Comparison of ENCODE assay signal across 8 mouse cellular contexts in genomic region chr10:80602698-80603325, GRCm38 (mm10). TPM values are rescaled to one million over a fixed set of nuclear protein-coding genes. Genes with fewer than 3 reads are reported as not detected.
A peak's percentile ranks its signal among the peaks of the same experiment; 100 is the strongest.
DNase-seq lines count a peak whose midpoint lies in the region; ATAC-seq lines count a peak whose summit lies in the region.

Scamp4 (plus strand) TSS chr10:80602872.
Adat3 (plus strand) TSS chr10:80602880.

- no peaks in the 10 kb centered on the region for H3K27me3 ChIP-seq in hindbrain, embryonic 14.5 days (ENCODE audit: control insufficient read depth, insufficient read depth, low read length)

- peaks cover 17% of the 10 kb centered on the region for H3K36me3 ChIP-seq in hindbrain, embryonic 14.5 days (replicated peaks; ENCODE audit: control insufficient read depth, insufficient read depth)

- no peaks in the 10 kb centered on the region for H3K9me3 ChIP-seq in hindbrain, embryonic 14.5 days (ENCODE audit: control insufficient read depth, low read length)

- peak within 1 kb of the TSS; percentile 89 for H3K4me2 ChIP-seq in hindbrain, embryonic 14.5 days (replicated peaks)

- peak within 1 kb of the TSS; percentile 89 for H3K27ac ChIP-seq in hindbrain, embryonic 14.5 days

- peaks cover 15% of the 10 kb centered on the region for H3K4me1 ChIP-seq in hindbrain, embryonic 14.5 days (replicated peaks; ENCODE audit: control insufficient read depth, insufficient read depth, low read length)

- ATAC-seq in hindbrain, embryonic 14.5 days (ENCODE audit: low FRiP score), result peak; percentile 97

- WGBS in hindbrain, embryonic 14.5 days, result under 1% methylated on average over 54 of the region's 54 CpGs

- peak within 1 kb of the TSS; percentile 52 for H3K4me3 ChIP-seq in hindbrain, embryonic 14.5 days (replicated peaks; ENCODE audit: low read length)

- H3K9ac ChIP-seq in hindbrain, embryonic 14.5 days, result peak within 1 kb of the TSS; percentile 68

- DNase-seq in NIH3T3 (ENCODE audit: low read depth), result peak; percentile 98
- peak; percentile 97 to 98 for DNase-seq in cerebellum, postnatal 10 days
- peak; percentile 93 to 96 for DNase-seq in frontal cortex, postnatal 14 days (ENCODE audit: low spot score in 2 of 2)
- DNase-seq in hindbrain, embryonic 14.5 days (ENCODE audit: low spot score), result peak; percentile 94
- DNase-seq in layer of hippocampus, postnatal 36 days, result peak; percentile 97 to 98
- DNase-seq in lung, postnatal 36 days, result peak; percentile 97
- DNase-seq in retina, postnatal 1 day, result peak; percentile 97
- peak; percentile 89 to 98 for DNase-seq in urinary bladder, adult 18-20 months (ENCODE audit: low spot score in 2 of 2)

RNA-seq across cellular contexts. Expression of gene Scamp4, which starts in this region (rescaled TPM):
- 63.1 and 64.5 TPM in 2 replicates for polyA plus RNA-seq in hindbrain, embryonic 14.5 days (2014; fragmentation: Nextera tagmentation; extraction: Ambion mirVana)
- 10 to 100 TPM; 41.8 to 44.9 TPM for total RNA-seq in layer of hippocampus, postnatal 36 days (2021)

RNA-seq across cellular contexts. Expression of gene Adat3, which starts in this region (rescaled TPM):
- polyA plus RNA-seq in hindbrain, embryonic 14.5 days (2014; fragmentation: Nextera tagmentation; extraction: Ambion mirVana), result 5.2 and 5.6 TPM in 2 replicates
- total RNA-seq in layer of hippocampus, postnatal 36 days (2021), result 1 to 10 TPM; 3.8 to 4.5 TPM

Comparison
In these comparisons a context has a peak if more than half of its experiments do, and no peak if none do; other contexts are left out.
1. Peak in every context shown above with its lines: DNase-seq, ATAC-seq, H3K4me3 ChIP-seq and H3K27ac ChIP-seq.